Mouse (Mus musculus): ENCODE measurements around the gene Slc39a11.
A peak's percentile ranks its signal among the peaks of the same experiment; 100 is the strongest.

The Slc39a11 gene

GRCm38 (mm10) chr11:113330061-113330591 lies 319.8 kb downstream of the Slc39a11 start:
- no peak for DNase-seq

DNA sequence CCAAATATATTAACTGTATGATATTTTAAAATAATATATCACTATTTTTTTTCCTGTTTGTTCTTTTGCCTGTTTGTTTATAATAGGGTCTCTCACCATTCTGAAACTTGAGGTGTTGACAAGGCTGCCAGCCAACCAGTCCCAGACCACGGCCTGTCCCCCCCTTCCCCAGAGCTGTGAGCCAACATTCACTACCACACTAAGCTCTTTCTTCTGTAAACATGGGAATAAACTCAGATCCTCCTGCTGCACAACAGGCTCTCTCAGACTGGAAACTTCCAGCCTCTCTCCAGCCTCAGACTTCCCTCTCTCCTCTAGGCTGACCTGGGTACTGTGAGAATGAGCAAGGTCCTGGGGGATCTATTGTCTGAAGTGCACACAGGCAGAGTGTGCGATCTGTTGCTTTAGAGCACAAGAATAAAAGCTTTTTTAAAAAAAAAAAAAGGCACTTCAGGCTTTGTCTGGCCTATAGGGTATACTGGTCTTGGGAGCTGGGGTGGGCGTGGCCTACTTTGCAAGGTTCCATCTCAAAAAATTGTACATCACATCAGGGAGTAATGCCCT lies 322.3 kb downstream of the Slc39a11 start:
- no peak for DNase-seq

DNA sequence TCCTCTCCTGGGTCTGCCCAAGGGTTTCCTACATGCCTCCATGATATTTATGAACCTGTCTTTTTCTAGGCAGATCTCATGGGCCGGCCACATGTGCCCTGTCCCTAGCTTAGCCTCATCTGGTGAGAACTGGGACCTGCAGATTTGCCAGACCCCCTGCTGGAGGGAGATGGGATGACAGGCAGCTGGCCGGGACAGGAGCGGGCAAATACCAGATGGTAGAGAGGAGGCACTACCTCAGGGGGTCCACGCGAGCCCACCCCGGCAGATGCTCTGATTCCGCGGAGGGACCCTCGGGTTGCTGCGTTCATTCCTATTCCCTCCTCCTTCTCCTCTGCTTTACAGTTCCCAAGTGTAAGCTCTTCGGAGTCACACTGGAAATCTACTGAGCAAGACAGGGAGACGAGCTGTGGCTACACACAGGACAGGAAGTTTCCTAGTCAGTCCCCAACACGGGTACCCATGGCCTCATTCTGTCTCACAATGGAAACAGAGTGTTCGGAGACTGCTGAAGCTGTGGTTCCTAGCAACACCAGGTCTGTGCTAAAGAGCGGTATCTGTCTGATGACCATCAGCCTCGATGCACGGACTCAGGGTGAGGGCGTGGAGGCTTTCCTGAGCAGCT lies 323.4 kb downstream of the Slc39a11 start:
- peak; percentile 29 to 84 for DNase-seq

- no peak for DNase-seq
Measured at GRCm38 (mm10) chr11:113321601-113322000, 328.3 kb downstream of the Slc39a11 start.

- no peak for DNase-seq
Measured at GRCm38 (mm10) chr11:113309265-113309951, 340.5 kb downstream of the Slc39a11 start.

DNA sequence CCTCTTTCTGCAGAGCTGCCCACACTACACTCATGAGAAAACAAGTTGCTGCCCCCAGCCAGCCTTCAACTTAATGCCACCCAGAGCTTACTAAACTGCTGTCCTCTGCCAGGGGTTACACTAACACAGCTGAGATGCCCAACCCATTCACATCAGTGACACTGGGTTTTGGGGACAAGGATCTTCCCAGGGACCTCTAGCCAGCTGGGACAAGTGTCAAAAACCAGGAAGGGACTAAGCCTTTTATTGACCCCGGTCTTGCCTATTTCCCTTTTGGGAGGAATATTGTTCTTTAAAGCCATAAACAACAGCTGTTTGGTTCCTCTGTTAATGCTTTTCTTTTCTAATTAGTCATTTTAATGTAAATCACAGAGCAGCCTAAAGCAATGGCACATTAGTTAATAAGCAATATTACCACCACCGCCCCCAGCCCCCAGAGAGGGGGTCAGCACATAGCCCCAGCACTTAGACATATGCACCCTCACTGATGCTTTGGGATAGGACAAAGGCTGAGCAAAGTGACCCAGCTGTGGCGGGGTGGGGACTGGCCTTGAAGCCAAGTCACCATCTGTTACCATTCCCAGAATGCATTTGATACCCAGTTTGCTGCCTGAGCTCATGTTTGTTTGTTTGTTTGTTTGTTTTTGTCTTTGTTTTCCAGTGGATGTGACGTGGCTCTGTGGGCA lies 341.5 kb downstream of the Slc39a11 start:
- DNase-seq: no peak

DNA sequence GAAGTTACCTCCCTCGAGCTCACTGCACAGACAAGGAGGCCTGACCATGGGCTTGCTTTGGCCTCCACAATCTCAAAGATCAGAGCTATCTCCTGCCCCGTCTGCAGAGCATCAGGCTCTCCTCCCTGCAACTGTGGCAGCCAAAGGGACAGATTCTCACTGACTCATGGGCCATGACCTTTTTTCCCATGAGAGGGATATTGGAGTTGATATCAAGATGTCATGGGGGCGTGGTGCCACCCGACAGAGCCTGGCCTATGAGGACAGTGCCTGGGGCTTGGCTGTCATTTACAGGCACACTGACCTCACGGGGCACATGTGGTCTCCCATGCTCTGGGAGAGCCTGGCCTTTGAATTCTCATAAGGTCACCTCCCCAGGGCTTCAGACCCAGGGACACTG lies 346.7 kb downstream of the Slc39a11 start:
- no peak for DNase-seq

GRCm38 (mm10) chr11:113299492-113299891 lies 350.4 kb downstream of the Slc39a11 start:
- DNase-seq: no peak

GRCm38 (mm10) chr11:113297765-113298164 lies 352.1 kb downstream of the Slc39a11 start:
- peak; percentile 63 to 82 for DNase-seq

DNA sequence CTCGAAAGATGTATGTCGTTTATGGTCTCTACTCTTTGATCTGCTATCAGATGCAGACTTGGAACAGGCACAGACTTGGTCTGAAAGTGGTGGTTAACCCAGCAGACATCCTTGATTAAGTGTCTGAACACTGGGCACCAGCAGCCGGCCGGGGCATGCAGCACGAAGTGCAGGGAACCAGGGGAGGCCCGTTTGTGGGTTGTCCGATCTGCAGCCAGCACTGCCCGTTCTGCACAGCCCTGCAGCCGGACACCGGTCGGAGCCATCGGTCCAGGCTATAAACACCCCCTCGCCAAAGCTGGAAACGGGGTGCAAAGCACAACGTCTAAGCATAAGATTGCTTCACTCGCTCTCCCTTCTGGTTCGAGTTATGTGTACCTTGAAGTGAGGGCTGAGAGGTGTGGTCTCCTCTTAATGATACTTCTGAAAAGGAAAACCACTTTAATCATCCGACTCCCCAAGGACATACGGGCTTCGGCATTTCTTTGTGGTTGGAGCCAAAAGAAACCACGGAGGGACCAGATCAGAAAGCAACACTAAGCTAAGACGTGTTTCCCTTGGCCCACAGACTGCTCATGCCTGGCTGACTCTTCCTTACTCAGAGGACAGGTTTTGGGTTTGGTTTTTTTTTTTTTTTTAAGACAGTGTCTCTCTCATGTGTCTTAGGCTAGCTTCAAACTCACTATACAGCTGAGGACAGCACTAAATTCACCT lies 352.8 kb downstream of the Slc39a11 start:
- no peak for DNase-seq

DNA sequence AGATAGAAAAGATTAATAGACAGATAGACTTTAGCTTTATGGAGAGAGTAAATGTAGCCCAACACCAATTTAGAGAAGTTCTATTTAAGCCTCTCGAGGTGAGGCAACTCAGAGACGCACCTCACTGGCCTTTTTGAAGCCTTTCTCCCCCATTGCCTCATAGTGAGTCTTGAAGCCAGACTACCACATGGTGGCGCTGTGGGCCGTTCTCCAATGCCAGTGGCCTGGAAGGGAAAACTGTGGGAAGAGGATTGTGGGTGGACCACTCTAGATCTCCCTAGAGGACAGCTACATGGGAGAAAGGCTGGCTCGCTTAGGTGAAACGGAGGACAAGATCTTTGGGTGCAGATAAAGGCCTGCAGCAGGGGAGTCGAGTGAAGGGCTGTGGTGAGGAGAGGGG lies 353.7 kb downstream of the Slc39a11 start:
- DNase-seq: peak; percentile 36 to 86

- no peak for DNase-seq
Measured at GRCm38 (mm10) chr11:113294518-113294917, 355.4 kb downstream of the Slc39a11 start.

GRCm38 (mm10) chr11:113292906-113293614 lies 356.8 kb downstream of the Slc39a11 start:
- DNase-seq: peak; percentile 64

- DNase-seq: peak; percentile 7 to 36
Measured at GRCm38 (mm10) chr11:113291781-113292714, 357.8 kb downstream of the Slc39a11 start.

- DNase-seq: peak; percentile 53 to 69
Measured at GRCm38 (mm10) chr11:113290911-113291310, 359.0 kb downstream of the Slc39a11 start.

DNA sequence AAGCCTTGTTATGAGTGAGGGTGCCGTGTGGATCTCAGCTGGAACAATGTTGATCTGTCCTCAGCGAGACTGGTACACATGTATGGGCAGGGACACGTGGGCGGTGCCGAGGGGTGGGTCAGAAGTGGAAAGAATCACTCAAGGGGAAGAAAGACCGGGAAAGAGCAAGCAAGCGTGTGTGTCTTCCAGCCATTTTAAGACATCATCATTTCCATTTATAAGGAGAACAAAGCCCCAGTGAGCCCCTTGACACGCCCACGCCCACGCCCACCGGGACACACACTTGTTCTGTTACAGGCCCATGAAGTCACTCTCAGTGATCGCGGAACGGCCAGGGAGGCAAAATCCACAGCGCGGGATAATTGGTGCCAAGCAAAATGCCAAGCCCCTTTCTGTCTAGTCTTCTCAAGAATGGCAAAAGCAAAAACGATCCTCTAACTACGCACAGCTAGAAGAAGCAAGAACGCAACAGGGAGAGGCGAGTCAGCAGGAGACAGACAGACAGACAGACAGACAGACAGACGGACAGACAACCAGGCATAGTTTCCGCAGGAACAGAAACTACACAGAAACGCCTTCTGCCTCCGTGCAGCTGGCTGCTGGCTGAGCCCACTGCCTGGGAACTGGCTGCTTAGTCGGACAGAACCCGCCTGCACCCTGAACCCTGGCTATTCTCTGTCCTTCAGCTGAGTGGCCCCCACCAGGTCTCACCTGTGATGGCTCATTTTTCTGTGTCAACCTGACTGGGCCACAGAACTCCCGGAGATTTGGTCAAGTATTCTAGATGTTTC lies 364.7 kb downstream of the Slc39a11 start:
- DNase-seq: no peak

DNA sequence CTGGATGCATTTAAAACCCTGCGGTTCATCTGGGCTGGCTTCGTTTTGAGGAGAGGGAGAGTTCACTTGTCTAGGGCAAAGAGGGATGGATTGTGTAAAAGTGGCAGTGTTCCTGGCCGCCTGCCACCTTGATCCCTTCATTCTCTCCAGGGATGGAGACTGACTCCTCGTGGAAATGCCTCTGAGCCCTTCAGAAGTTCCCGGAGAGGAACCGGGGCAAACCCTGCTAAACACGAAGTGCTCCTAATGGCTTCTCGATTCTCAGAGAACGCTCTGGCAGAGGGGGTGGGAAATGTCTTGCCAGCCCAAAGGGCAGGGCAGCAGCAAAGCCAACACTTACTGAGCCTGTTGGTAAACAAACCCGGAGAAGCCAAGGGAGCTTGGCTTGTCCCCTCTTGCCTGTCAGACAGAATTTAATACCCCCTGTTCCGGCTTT lies 366.5 kb downstream of the Slc39a11 start:
- peak; percentile 5 to 42 for DNase-seq

DNA sequence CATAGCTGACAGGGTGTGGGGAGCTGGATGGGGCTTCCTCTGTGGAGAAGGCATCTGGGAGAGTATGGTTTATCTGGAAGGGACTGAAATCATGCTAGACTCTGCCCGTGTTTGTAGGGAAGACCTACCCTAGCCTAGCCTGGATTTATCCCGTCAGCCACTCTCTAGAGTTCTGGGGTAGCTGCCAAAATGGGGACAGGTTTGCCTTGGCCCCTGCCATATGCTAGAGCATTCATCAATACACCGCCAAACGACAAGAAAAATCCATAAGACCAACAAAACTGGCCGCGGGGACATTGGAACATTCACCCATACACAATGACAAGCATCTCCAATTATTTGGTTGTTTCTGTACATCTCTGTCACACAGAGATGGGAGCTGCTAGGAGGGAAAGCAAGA lies 371.6 kb downstream of the Slc39a11 start:
- no peak for DNase-seq

GRCm38 (mm10) chr11:113277034-113277612 lies 372.8 kb downstream of the Slc39a11 start:
- DNase-seq: no peak

DNA sequence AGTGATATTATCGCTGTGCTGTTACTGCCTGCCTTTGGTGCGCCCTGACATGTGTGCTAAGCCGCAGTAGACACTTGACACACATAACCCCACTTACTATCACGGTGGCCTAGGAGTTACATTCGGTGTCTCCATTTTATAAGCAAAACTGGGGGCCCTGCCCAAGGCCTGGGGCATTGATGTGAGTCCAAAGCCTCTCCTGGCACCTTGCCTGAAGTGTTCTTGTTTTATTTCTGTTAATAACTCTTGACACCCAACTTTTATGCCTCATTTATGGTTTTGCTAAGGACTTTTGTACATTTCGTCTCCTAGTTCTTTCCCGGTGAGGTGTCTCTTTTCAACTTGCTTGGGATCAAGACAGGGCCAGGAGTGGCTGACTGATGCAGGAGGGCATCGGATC lies 373.4 kb downstream of the Slc39a11 start:
- no peak for DNase-seq
